Mouse (Mus musculus) lung, adult 2 months (tissue): ENCODE measurements around the gene Hs3st1. TPM values are rescaled to one million over a fixed set of nuclear protein-coding genes. Genes with fewer than 3 reads are reported as not detected.

ENCODE experiments used
- DNase-seq: peaks from one replicate; pipeline ENCODE4 v3.0.0; 2022
- H3K4me1 ChIP-seq: fragments of 200-500 bp; 2 replicates; pipeline ENCODE4 v1.6.1; 2011; ENCODE audit warnings: low read length; ENCODE audit not compliant: control insufficient read depth, insufficient read depth
- H3K4me3 ChIP-seq: fragments of 200-500 bp; replicated peaks from 2 replicates; pipeline ENCODE3; 2011; ENCODE audit warnings: low read depth, mild to moderate bottlenecking, control low read depth, low read length; ENCODE audit errors: extremely low read depth
- CTCF ChIP-seq: fragments of 200-500 bp; IDR thresholded peaks from 2 replicates; pipeline ENCODE4 v1.5.1; 2011; ENCODE audit warnings: mild to moderate bottlenecking, low read length, control low read depth; ENCODE audit not compliant: insufficient read depth
- POLR2A ChIP-seq: fragments of 200-500 bp; IDR thresholded peaks from 2 replicates; pipeline ENCODE4 v1.6.1; 2011; ENCODE audit warnings: low read depth, mild to moderate bottlenecking, control low read depth, low read length, borderline replicate concordance; ENCODE audit errors: extremely low read depth
- WGBS: fragments of 180-500 bp; shearing (Covaris S2); methylation state at CpG from one replicate; pipeline ENCODE4 v1.1.7; 2018; 5-methylcytosine and 5-hydroxymethylcytosine counted together
- polyA plus RNA-seq: library from polyadenylated mRNA; depleted of rRNA; stranded (reverse); fragments of >200 nt; gene quantifications from 2 replicates; pipeline ENCODE4 v1.2.3, GENCODE M21; 2012

Hs3st1 gene
- polyA plus RNA-seq, 1 experiment: 83.3 TPM

- TF ChIP-seq CTCF: no peak
- TF ChIP-seq POLR2A: no peak
- Histone ChIP-seq H3K4me3 (no peak overlapping the region), H3K4me1 (no peaks in the 10 kb centered on the region)
- 86% methylated on average over 2 of the region's 2 CpGs for WGBS
- DNase-seq: no peak
Observed at GRCm38 (mm10) chr5:39736843-39737242, 18.4 kb downstream of the Hs3st1 start.

DNA sequence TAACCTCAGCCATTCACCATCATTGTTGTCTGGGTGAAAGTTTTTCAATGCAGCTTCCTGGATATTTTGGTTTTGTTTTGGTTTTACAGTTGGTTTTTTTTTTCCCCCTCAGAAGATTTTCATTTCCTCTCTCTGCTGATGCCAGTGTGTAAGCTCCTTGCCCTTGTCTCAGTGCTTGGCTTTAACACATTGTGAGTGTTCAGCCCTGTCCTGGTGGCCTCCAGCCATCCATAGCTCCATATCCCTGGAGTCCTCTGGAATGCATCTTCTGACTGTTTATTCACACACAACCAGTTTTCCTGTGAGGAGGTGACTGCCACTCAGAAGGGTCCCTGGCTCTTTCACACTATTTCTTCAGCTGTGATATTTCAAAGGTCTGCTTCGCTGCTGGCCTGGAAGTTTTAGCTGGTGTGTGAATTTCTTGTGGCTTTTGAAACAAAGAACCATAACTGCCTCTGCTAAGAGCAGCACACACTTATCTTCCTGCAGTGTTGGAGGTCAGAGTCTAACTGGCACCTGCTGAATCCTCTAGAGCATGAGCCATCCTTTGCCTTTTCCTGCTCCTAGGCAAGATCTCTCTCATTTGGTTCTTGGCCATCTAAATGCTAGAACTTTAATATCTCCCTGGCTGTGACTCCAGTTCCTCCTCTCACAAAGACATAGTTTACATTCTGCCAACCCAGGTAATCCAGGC is 21.4 kb downstream of the Hs3st1 start:
- WGBS: 60% methylated on average over 1 of the region's 1 CpGs
- TF ChIP-seq CTCF: no peak
- no peak for TF ChIP-seq POLR2A
- no peaks in the 10 kb centered on the region for H3K4me1 ChIP-seq
- DNase-seq: no peak
- no peak overlapping the region for H3K4me3 ChIP-seq

- no peak overlapping the region for H3K4me3 ChIP-seq
- TF ChIP-seq POLR2A (no peak), CTCF (no peak)
- no peaks in the 10 kb centered on the region for H3K4me1 ChIP-seq
- no peak for DNase-seq
- 50% methylated on average over 5 of the region's 5 CpGs for WGBS
Observed at GRCm38 (mm10) chr5:39733013-39733749, 22.1 kb downstream of the Hs3st1 start.

GRCm38 (mm10) chr5:39715694-39716550 is 39.4 kb downstream of the Hs3st1 start:
- peak; percentile 4 for DNase-seq

GRCm38 (mm10) chr5:39715193-39715592 is 40.1 kb downstream of the Hs3st1 start:
- DNase-seq: peak; percentile 6
- TF ChIP-seq POLR2A: no peak
- TF ChIP-seq CTCF: no peak
- Histone ChIP-seq H3K4me1 (no peaks in the 10 kb centered on the region; the same call in 1 of the 2 replicates), H3K4me3 (no peak overlapping the region)
- 24% methylated on average over 5 of the region's 5 CpGs for WGBS

More at GRCm38 (mm10) chr5:39715694-39716550, 39.4 kb downstream of the Hs3st1 start:
- TF ChIP-seq POLR2A (no peak), CTCF (no peak)
- 58% methylated on average over 13 of the region's 13 CpGs for WGBS
- H3K4me3 ChIP-seq: no peak overlapping the region
- H3K4me1 ChIP-seq: no peaks in the 10 kb centered on the region; the same call in 1 of the 2 replicates

DNA sequence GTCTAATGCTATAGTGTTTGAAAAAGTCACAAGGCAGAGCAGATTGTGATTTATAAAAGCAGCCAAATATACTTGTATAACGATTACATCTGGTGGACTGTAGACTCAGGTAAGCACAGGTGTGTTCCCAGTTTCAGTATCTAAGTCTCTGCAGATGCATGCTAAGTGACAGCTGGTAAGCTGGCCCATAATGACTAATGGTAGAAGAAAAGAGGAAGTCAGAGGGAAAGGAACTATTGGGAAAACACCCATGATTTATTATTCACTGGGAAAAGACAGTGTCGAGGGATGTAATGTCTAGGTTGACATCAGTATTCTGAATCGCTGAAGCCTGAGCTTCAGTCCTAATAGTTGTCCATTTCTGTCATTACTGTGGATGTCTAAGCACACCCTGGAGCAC is 49.7 kb downstream of the Hs3st1 start:
- Histone ChIP-seq H3K4me3 (no peak overlapping the region), H3K4me1 (no peaks in the 10 kb centered on the region)
- WGBS: 79% methylated on average over 3 of the region's 3 CpGs
- no peak for DNase-seq
- TF ChIP-seq POLR2A: no peak
- no peak for TF ChIP-seq CTCF

DNA sequence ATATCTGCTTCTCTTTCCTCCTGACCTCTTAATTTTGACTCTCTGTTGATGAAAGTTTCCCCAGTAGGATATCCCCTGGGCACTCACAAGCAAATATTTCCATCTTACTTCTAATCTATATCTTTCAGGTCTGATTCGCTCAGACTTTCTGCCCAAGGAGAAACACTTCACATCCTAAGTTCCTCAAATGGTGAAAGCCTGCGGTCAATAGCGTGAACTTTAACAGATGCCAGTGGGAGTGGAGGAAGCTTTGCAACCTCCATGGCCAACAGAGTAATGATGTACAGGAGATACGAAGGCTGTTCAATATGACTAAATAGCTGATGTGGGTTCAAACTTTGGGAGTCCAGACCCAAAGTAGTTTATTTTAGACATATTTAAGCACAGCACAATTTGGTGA is 94.4 kb downstream of the Hs3st1 start:
- 91% methylated on average over 4 of the region's 4 CpGs for WGBS
- no peak overlapping the region for H3K4me3 ChIP-seq
- no peak for DNase-seq
- H3K4me1 ChIP-seq: no peaks in the 10 kb centered on the region
- TF ChIP-seq CTCF (no peak), POLR2A (no peak)

- no peak for DNase-seq
- 76% methylated on average over 2 of the region's 2 CpGs for WGBS
- Histone ChIP-seq H3K4me3 (no peak overlapping the region), H3K4me1 (no peaks in the 10 kb centered on the region)
- no peak for TF ChIP-seq CTCF
- no peak for TF ChIP-seq POLR2A
Observed at GRCm38 (mm10) chr5:39659417-39659816, 95.9 kb downstream of the Hs3st1 start.

- WGBS: 2% methylated on average over 28 of the region's 28 CpGs
- H3K4me1 ChIP-seq: no peaks in the 10 kb centered on the region
- no peak for TF ChIP-seq CTCF
- no peak for TF ChIP-seq POLR2A
- H3K4me3 ChIP-seq: peak overlapping the region; percentile 70
- no peak for DNase-seq
Observed at GRCm38 (mm10) chr5:39644827-39645380, 110.4 kb downstream of the Hs3st1 start.
